Mouse (Mus musculus): ENCODE results near the gene Dnajc28.

GRCm38 (mm10) chr16:91645995-91646602 is 27.3 kb upstream of the Dnajc28 start:
- no peak for TF ChIP-seq CTCF (IDR thresholded peaks at IDR 0.05; ENCODE audit: low read depth, low read length)
- TF ChIP-seq POLR2A (IDR thresholded peaks at IDR 0.05; ENCODE audit: borderline replicate concordance, low read depth, low read length) = no peak

Data from bone marrow macrophage, adult 2 months (primary cell).